Mouse (Mus musculus) MEL (cell line): ENCODE data around the gene Copg2. TPM values are rescaled to one million over a fixed set of nuclear protein-coding genes. Genes with fewer than 3 reads are reported as not detected.

Experiments
- DNase-seq: peaks from one replicate; pipeline ENCODE4 v3.0.0; 2011; ENCODE audit warnings: low read depth, low spot score
- H3K27ac ChIP-seq: 2 replicates; pipeline ENCODE4 v1.5.1; 2012; ENCODE audit warnings: low read depth, mild to moderate bottlenecking, control low read depth, low read length, moderate library complexity; ENCODE audit not compliant: control insufficient read depth
- H3K27me3 ChIP-seq, 2 experiments: fragments of 150-350 bp in 1 of 2; sonication (generic) in 1 of 2; 2 replicates each; pipeline ENCODE4 v1.6.1; 2012; ENCODE audit warnings: low read length in 2 of 2, mild to moderate bottlenecking in 2 of 2, improper control_type of control experiment in 1 of 2, moderate library complexity in 1 of 2; ENCODE audit not compliant: insufficient read depth in 2 of 2, control insufficient read depth in 1 of 2
- H3K36me3 ChIP-seq, 2 experiments: 2 replicates each; pipeline ENCODE4 v1.6.1; 2012 to 2014; ENCODE audit warnings: low read length in 2 of 2, improper control_type of control experiment in 1 of 2, inconsistent platforms in 1 of 2, mild to moderate bottlenecking in 1 of 2; ENCODE audit not compliant: insufficient read depth in 2 of 2, control insufficient read depth in 1 of 2
- H3K4me1 ChIP-seq, 2 experiments: fragments of 150-350 bp in 1 of 2; sonication (generic) in 1 of 2; 2 replicates each; pipeline ENCODE4 v1.6.1; 2012; ENCODE audit warnings: low read length in 2 of 2, improper control_type of control experiment in 1 of 2, mild to moderate bottlenecking in 1 of 2; ENCODE audit not compliant: insufficient read depth in 2 of 2, control insufficient read depth in 1 of 2
- H3K4me3 ChIP-seq, 2 experiments: fragments of 150-350 bp in 1 of 2; sonication (generic) in 1 of 2; 2 replicates each; pipeline ENCODE4 v1.5.1; 2012; ENCODE audit warnings: low read depth in 2 of 2, low read length in 2 of 2, mild to moderate bottlenecking in 2 of 2, moderate library complexity in 2 of 2, control low read depth in 1 of 2, improper control_type of control experiment in 1 of 2; ENCODE audit not compliant: control insufficient read depth in 1 of 2, insufficient read depth in 1 of 2
- H3K79me2 ChIP-seq: 2 replicates; pipeline ENCODE4 v1.6.1; 2012; ENCODE audit warnings: mild to moderate bottlenecking, low read length, moderate library complexity; ENCODE audit not compliant: control insufficient read depth, poor library complexity, insufficient read depth
- H3K9ac ChIP-seq: 2 replicates; pipeline ENCODE4 v1.6.1; 2012; ENCODE audit warnings: low read depth, mild to moderate bottlenecking, control low read depth, low read length, moderate library complexity; ENCODE audit not compliant: control insufficient read depth, poor library complexity, severe bottlenecking
- H3K9me3 ChIP-seq: fragments of 150-350 bp; sonication (generic); replicated peaks from 2 replicates; pipeline ENCODE4 v1.6.1; 2012; ENCODE audit warnings: mild to moderate bottlenecking, low read length, improper control_type of control experiment, moderate library complexity; ENCODE audit not compliant: insufficient read depth
- CTCF ChIP-seq, 3 experiments: IDR thresholded peaks in 2 of 3; conservative IDR thresholded peaks in 1 of 3; 2 replicates each; pipeline ENCODE4 v1.5.1; 2011 to 2012; ENCODE audit warnings: low read length in 3 of 3, low read depth in 2 of 3, mild to moderate bottlenecking in 2 of 3, improper control_type of control experiment in 1 of 3, inconsistent platforms in 1 of 3, mixed read lengths in 1 of 3, moderate library complexity in 1 of 3; ENCODE audit not compliant: control insufficient read depth in 1 of 3, insufficient read depth in 1 of 3, poor library complexity in 1 of 3, severe bottlenecking in 1 of 3
- E2F4 ChIP-seq: IDR thresholded peaks from 2 replicates; pipeline ENCODE4 v1.6.1; 2011; ENCODE audit warnings: low read depth, low read length, improper control_type of control experiment, borderline replicate concordance
- EP300 ChIP-seq, 2 experiments: IDR thresholded peaks; 2 replicates each; pipeline ENCODE4 v1.6.1; 2011; ENCODE audit warnings: improper control_type of control experiment in 2 of 2, low read length in 2 of 2, low read depth in 1 of 2, mild to moderate bottlenecking in 1 of 2
- ETS1 ChIP-seq: IDR thresholded peaks from 2 replicates; pipeline ENCODE4 v1.6.1; 2012; ENCODE audit warnings: low read depth, mild to moderate bottlenecking, inconsistent platforms, low read length, improper control_type of control experiment, moderate library complexity
- HCFC1 ChIP-seq: IDR thresholded peaks from 2 replicates; pipeline ENCODE4 v1.6.1; 2012; ENCODE audit warnings: low read depth, mild to moderate bottlenecking, inconsistent platforms, low read length, improper control_type of control experiment, moderate library complexity
- JUND ChIP-seq: IDR thresholded peaks from 2 replicates; pipeline ENCODE4 v1.6.1; 2011; ENCODE audit warnings: low read depth, mild to moderate bottlenecking, improper control_type of control experiment, low read length
- KAT2A ChIP-seq: conservative IDR thresholded peaks from 2 replicates; pipeline ENCODE4 v1.6.1; 2012; ENCODE audit warnings: low read depth, low read length, improper control_type of control experiment, inconsistent platforms
- MAX ChIP-seq: IDR thresholded peaks from 2 replicates; pipeline ENCODE4 v1.6.1; 2011; ENCODE audit warnings: low read length, improper control_type of control experiment
- MEF2A ChIP-seq: IDR thresholded peaks from 2 replicates; pipeline ENCODE4 v1.6.1; 2014; ENCODE audit warnings: low read depth, mild to moderate bottlenecking, inconsistent platforms, low read length, improper control_type of control experiment; ENCODE audit not compliant: poor library complexity, insufficient replicate concordance, severe bottlenecking; ENCODE audit errors: extremely low read depth
- NRF1 ChIP-seq: IDR thresholded peaks from 2 replicates; pipeline ENCODE4 v1.6.1; 2014; ENCODE audit warnings: low read depth, mild to moderate bottlenecking, inconsistent platforms, low read length, improper control_type of control experiment, moderate library complexity; ENCODE audit not compliant: poor library complexity, insufficient read depth, severe bottlenecking
- RAD21 ChIP-seq: IDR thresholded peaks from 2 replicates; pipeline ENCODE4 v1.6.1; 2011; ENCODE audit warnings: mild to moderate bottlenecking, low read depth, low read length, improper control_type of control experiment
- RCOR1 ChIP-seq: IDR thresholded peaks from 2 replicates; pipeline ENCODE4 v1.6.1; 2012; ENCODE audit warnings: low read depth, mild to moderate bottlenecking, inconsistent platforms, low read length, improper control_type of control experiment
- SMC3 ChIP-seq: IDR thresholded peaks from 2 replicates; pipeline ENCODE4 v1.6.1; 2011; ENCODE audit warnings: low read depth, low read length, improper control_type of control experiment
- USF2 ChIP-seq, 2 experiments: IDR thresholded peaks; 2 replicates each; pipeline ENCODE4 v1.6.1; 2011 to 2012; ENCODE audit warnings: improper control_type of control experiment in 2 of 2, low read length in 2 of 2, borderline replicate concordance in 1 of 2, inconsistent platforms in 1 of 2, low read depth in 1 of 2, mild to moderate bottlenecking in 1 of 2; ENCODE audit not compliant: insufficient read depth in 1 of 2
- ZMIZ1 ChIP-seq: IDR thresholded peaks from 2 replicates; pipeline ENCODE4 v1.6.1; 2012; ENCODE audit warnings: low read depth, mild to moderate bottlenecking, inconsistent platforms, low read length, improper control_type of control experiment, moderate library complexity
- ZNF384 ChIP-seq: IDR thresholded peaks from 2 replicates; pipeline ENCODE4 v1.6.1; 2012; ENCODE audit warnings: low read depth, mild to moderate bottlenecking, inconsistent platforms, low read length, improper control_type of control experiment
- polyA plus RNA-seq, 2 experiments: library from polyadenylated mRNA; stranded (reverse) in 1 of 2; unstranded in 1 of 2; fragments of >175 nt in 1 of 2; fragments of >200 nt in 1 of 2; gene quantifications; 2 replicates each; pipeline versions ENCODE4 v1.2.1 to v1.2.4; 2012; ENCODE audit warnings: low replicate concordance in 2 of 2, low read depth in 1 of 2; ENCODE audit not compliant: insufficient read length in 2 of 2, insufficient read depth in 1 of 2, missing spikeins in 1 of 2
- total RNA-seq: library from RNA; depleted of rRNA; stranded (reverse); fragments of 300-350 nt; gene quantifications from 2 replicates; pipeline ENCODE4 v1.2.3, GENCODE M21; 2012

Copg2 gene
- total and polyA plus RNA-seq, 3 experiments = 14.8 to 20.3 TPM; not detected in 1

- no peak overlapping the region for H3K4me3 ChIP-seq
- no peak for DNase-seq
- H3K36me3 ChIP-seq = peaks cover 0 to 2% of the 10 kb centered on the region in 2 experiments; a peak in 1 of 4 replicates
- H3K27me3 ChIP-seq = no peaks in the 10 kb centered on the region; a peak in 1 of 4 replicates
- H3K4me1 ChIP-seq = no peaks in the 10 kb centered on the region; a peak in 1 of 4 replicates
- H3K79me2 ChIP-seq = no peaks in the 10 kb centered on the region
- H3K27ac ChIP-seq = no peak overlapping the region
- H3K9me3 ChIP-seq = no peaks in the 10 kb centered on the region
- no peak for TF ChIP-seq ZNF384
- TF ChIP-seq E2F4 = no peak
- TF ChIP-seq RCOR1 = no peak
- no peak for TF ChIP-seq MEF2A
- no peak for TF ChIP-seq ETS1
- no peak for TF ChIP-seq MAX
- no peak for TF ChIP-seq HCFC1
- TF ChIP-seq EP300 (IDR thresholded peaks at IDR 0.05; ENCODE audit: low read depth in 1 of 2, low read length in 2 of 2) = no peak
- TF ChIP-seq RAD21 = no peak
- TF ChIP-seq SMC3 = no peak
- no peak for TF ChIP-seq CTCF (IDR thresholded peaks at IDR 0.05 in 2 of 3, conservative IDR thresholded peaks at IDR 0.05 in 1 of 3; ENCODE audit: control insufficient read depth in 1 of 3, insufficient read depth in 1 of 3, low read depth in 2 of 3, low read length in 3 of 3, poor library complexity in 1 of 3, severe bottlenecking in 1 of 3)
- no peak overlapping the region for H3K9ac ChIP-seq
Observed at GRCm38 (mm10) chr6:30735728-30736371, 160.7 kb downstream of the Copg2 start.

GRCm38 (mm10) chr6:30734988-30735727 is 161.4 kb downstream of the Copg2 start:
- H3K27ac ChIP-seq = no peak overlapping the region
- no peaks in the 10 kb centered on the region; a peak in 1 of 4 replicates for H3K4me1 ChIP-seq
- H3K27me3 ChIP-seq = no peaks in the 10 kb centered on the region; a peak in 1 of 4 replicates
- H3K4me3 ChIP-seq = no peak overlapping the region
- H3K9me3 ChIP-seq = no peaks in the 10 kb centered on the region
- H3K79me2 ChIP-seq = no peaks in the 10 kb centered on the region
- peaks cover 0 to 2% of the 10 kb centered on the region in 2 experiments; a peak in 1 of 4 replicates for H3K36me3 ChIP-seq
- DNase-seq = no peak
- TF ChIP-seq ZMIZ1 = no peak
- TF ChIP-seq KAT2A = no peak
- TF ChIP-seq USF2 (IDR thresholded peaks at IDR 0.05; ENCODE audit: borderline replicate concordance in 1 of 2, insufficient read depth in 1 of 2, low read depth in 1 of 2, low read length in 2 of 2) = no peak
- no peak for TF ChIP-seq JUND
- no peak for TF ChIP-seq NRF1
- no peak overlapping the region for H3K9ac ChIP-seq
